Mouse (Mus musculus): ENCODE measurements at regions not wholly inside any gene's neighbourhood (a gene's known extent, or its start where the extent isn't known, plus 50 kb on each side); places are given as distances from the start of the nearest gene placed in this dataset.

DNA sequence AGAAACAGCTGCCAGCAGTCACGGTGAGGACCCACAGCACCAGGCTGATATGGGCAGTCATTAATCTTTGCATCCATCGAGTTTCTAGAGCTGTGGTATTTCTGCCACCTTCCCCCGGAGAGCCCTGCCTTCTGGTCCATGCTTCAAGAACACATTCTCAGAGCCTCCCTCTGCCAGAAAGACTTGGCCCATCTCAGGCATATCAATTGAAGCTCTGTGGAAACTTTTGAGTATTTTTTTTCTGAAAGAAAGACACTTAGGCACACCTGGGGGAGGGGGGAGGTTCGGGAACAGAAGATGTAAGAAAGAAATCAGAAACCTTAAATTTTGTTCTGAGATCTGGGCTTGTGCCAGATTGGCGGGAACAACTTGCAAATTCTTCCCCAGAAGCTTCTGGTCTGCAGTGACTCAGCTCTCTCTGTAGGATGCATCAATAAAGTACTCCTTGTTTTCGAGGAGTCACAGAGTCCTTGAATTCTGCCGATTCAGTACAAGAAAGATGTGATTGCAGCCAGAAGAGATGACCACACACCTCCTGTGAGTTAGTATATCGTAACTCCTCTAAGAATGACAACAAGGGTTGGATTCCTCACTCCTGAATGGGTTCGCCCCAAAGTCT is 131.2 kb upstream of the F13a1 start:
- no peak for TF ChIP-seq POLR2A (IDR thresholded peaks at IDR 0.05; ENCODE audit: control insufficient read depth, low read depth, low read length)
- TF ChIP-seq CTCF (IDR thresholded peaks at IDR 0.05; ENCODE audit: control insufficient read depth, insufficient read depth, insufficient replicate concordance, low read depth, low read length): no peak

Measured in testis, adult 2 months (tissue).